Mouse (Mus musculus): ENCODE results near the gene Ctdnep1. TPM values are rescaled to one million over a fixed set of nuclear protein-coding genes. Genes with fewer than 3 reads are reported as not detected.

The Ctdnep1 gene
- polyA plus RNA-seq, 1 experiment from 2014 or later, result 8.4 TPM

GRCm38 (mm10) chr11:70019495-70020021 is 38.6 kb downstream of the Ctdnep1 start:
- no peak for TF ChIP-seq CTCF (IDR thresholded peaks at IDR 0.05; ENCODE audit: low read depth)
- no peak for TF ChIP-seq EP300 (IDR thresholded peaks at IDR 0.05; ENCODE audit: low read depth)
- no peak overlapping the region for H3K4me3 ChIP-seq (ENCODE audit: low read depth, low read length)
- no peaks in the 10 kb centered on the region for H3K36me3 ChIP-seq (replicated peaks; ENCODE audit: insufficient read depth, low read length)
- peaks cover 14% of the 10 kb centered on the region; the same call in 1 of the 2 replicates for H3K27me3 ChIP-seq (ENCODE audit: insufficient read depth, low read length)
- peaks cover 20% of the 10 kb centered on the region for H3K4me1 ChIP-seq (ENCODE audit: insufficient read depth)
- H3K4me2 ChIP-seq (ENCODE audit: low read depth, low read length), result no peak overlapping the region
- no peak overlapping the region for H3K9ac ChIP-seq (replicated peaks)
- DNase-seq (no peak), ATAC-seq (no peak)
- H3K9me3 ChIP-seq (ENCODE audit: low read length), result no peaks in the 10 kb centered on the region
- 21% methylated on average over 1 of the region's 2 CpGs for WGBS (ENCODE audit: insufficient replicate concordance)
- no peak overlapping the region for H3K27ac ChIP-seq (ENCODE audit: low read depth)

GRCm38 (mm10) chr11:70020022-70020631 is 39.2 kb downstream of the Ctdnep1 start:
- no peaks in the 10 kb centered on the region for H3K9me3 ChIP-seq (ENCODE audit: low read length)
- H3K4me3 ChIP-seq (ENCODE audit: low read depth, low read length), result no peak overlapping the region
- no peak for ATAC-seq
- H3K27me3 ChIP-seq (ENCODE audit: insufficient read depth, low read length), result peaks cover 14% of the 10 kb centered on the region; the same call in 1 of the 2 replicates
- no peak overlapping the region for H3K9ac ChIP-seq (replicated peaks)
- 36% methylated on average over 8 of the region's 8 CpGs for WGBS (ENCODE audit: insufficient replicate concordance)
- no peak overlapping the region for H3K27ac ChIP-seq (ENCODE audit: low read depth)
- H3K36me3 ChIP-seq (replicated peaks; ENCODE audit: insufficient read depth, low read length), result no peaks in the 10 kb centered on the region
- 0 out of 2 replicates have a peak overlapping the region, but pooled peaks have one; percentile 76 for H3K4me2 ChIP-seq (ENCODE audit: low read depth, low read length)
- H3K4me1 ChIP-seq (ENCODE audit: insufficient read depth), result peaks cover 16% of the 10 kb centered on the region
- TF ChIP-seq EP300 (IDR thresholded peaks at IDR 0.05; ENCODE audit: low read depth) (no peak), CTCF (IDR thresholded peaks at IDR 0.05; ENCODE audit: low read depth) (no peak)
- no peak for DNase-seq

GRCm38 (mm10) chr11:70020731-70021263 is 39.8 kb downstream of the Ctdnep1 start:
- H3K4me1 ChIP-seq (ENCODE audit: insufficient read depth), result peaks cover 16% of the 10 kb centered on the region

GRCm38 (mm10) chr11:70021264-70022132 is 40.5 kb downstream of the Ctdnep1 start:
- Histone ChIP-seq H3K9ac (replicated peaks) (no peak overlapping the region; the same call in 1 of the 2 replicates), H3K27ac (ENCODE audit: low read depth) (peak overlapping the region; percentile 44; the same call in 1 of the 2 replicates), H3K9me3 (ENCODE audit: low read length) (no peaks in the 10 kb centered on the region), H3K27me3 (ENCODE audit: insufficient read depth, low read length) (peaks cover 14% of the 10 kb centered on the region; the same call in 1 of the 2 replicates), H3K4me1 (ENCODE audit: insufficient read depth) (peaks cover 16% of the 10 kb centered on the region), H3K36me3 (replicated peaks; ENCODE audit: insufficient read depth, low read length) (no peaks in the 10 kb centered on the region), H3K4me2 (ENCODE audit: low read depth, low read length) (peak overlapping the region; percentile 76), H3K4me3 (ENCODE audit: low read depth, low read length) (peak overlapping the region; percentile 62)
- TF ChIP-seq EP300 (IDR thresholded peaks at IDR 0.05; ENCODE audit: low read depth), result peak; percentile 27; the same call in 1 of the 2 replicates
- TF ChIP-seq CTCF (IDR thresholded peaks at IDR 0.05; ENCODE audit: low read depth), result 0 out of 2 replicates have a peak, but pooled peaks have one; percentile 7
- 2% methylated on average over 39 of the region's 40 CpGs for WGBS (ENCODE audit: insufficient replicate concordance)
- DNase-seq, result peak; percentile 98
- peak; percentile 89 for ATAC-seq

More at GRCm38 (mm10) chr11:70020731-70021263, 39.8 kb downstream of the Ctdnep1 start:
- TF ChIP-seq CTCF (IDR thresholded peaks at IDR 0.05; ENCODE audit: low read depth) (peak; percentile 75), EP300 (IDR thresholded peaks at IDR 0.05; ENCODE audit: low read depth) (no peak)
- 0% methylated on average over 8 of the region's 8 CpGs for WGBS (ENCODE audit: insufficient replicate concordance)
- Histone ChIP-seq H3K9me3 (ENCODE audit: low read length) (no peaks in the 10 kb centered on the region), H3K27ac (ENCODE audit: low read depth) (peak overlapping the region; percentile 44; the same call in 1 of the 2 replicates), H3K4me3 (ENCODE audit: low read depth, low read length) (peak overlapping the region; percentile 62), H3K27me3 (ENCODE audit: insufficient read depth, low read length) (peaks cover 14% of the 10 kb centered on the region; the same call in 1 of the 2 replicates), H3K36me3 (replicated peaks; ENCODE audit: insufficient read depth, low read length) (no peaks in the 10 kb centered on the region), H3K9ac (replicated peaks) (no peak overlapping the region; the same call in 1 of the 2 replicates), H3K4me2 (ENCODE audit: low read depth, low read length) (peak overlapping the region; percentile 76)
- ATAC-seq (peak; percentile 84), DNase-seq (peak; percentile 73)

GRCm38 (mm10) chr11:70023481-70024150 is 42.7 kb downstream of the Ctdnep1 start:
- 17% methylated on average over 28 of the region's 29 CpGs for WGBS (ENCODE audit: insufficient replicate concordance)
- H3K4me3 ChIP-seq (ENCODE audit: low read depth, low read length), result peak overlapping the region; percentile 13; the same call in 1 of the 2 replicates
- no peak overlapping the region for H3K9ac ChIP-seq (replicated peaks)
- H3K4me2 ChIP-seq (ENCODE audit: low read depth, low read length), result peak overlapping the region; percentile 44
- peaks cover 14% of the 10 kb centered on the region; the same call in 1 of the 2 replicates for H3K27me3 ChIP-seq (ENCODE audit: insufficient read depth, low read length)
- H3K27ac ChIP-seq (ENCODE audit: low read depth), result no peak overlapping the region
- H3K4me1 ChIP-seq (ENCODE audit: insufficient read depth), result peaks cover 12% of the 10 kb centered on the region
- DNase-seq (no peak), ATAC-seq (no peak)
- no peaks in the 10 kb centered on the region for H3K9me3 ChIP-seq (ENCODE audit: low read length)
- H3K36me3 ChIP-seq (replicated peaks; ENCODE audit: insufficient read depth, low read length), result no peaks in the 10 kb centered on the region
- TF ChIP-seq CTCF (IDR thresholded peaks at IDR 0.05; ENCODE audit: low read depth) (no peak), EP300 (IDR thresholded peaks at IDR 0.05; ENCODE audit: low read depth) (no peak)

Measured in liver, postnatal 0 days (tissue).